Mouse (Mus musculus) embryonic facial prominence, embryonic 14.5 days (tissue): ENCODE results near the gene Soat1. TPM values are rescaled to one million over a fixed set of nuclear protein-coding genes. Genes with fewer than 3 reads are reported as not detected.

Source experiments
- ATAC-seq: fragments of 200-750 bp; cut with Nextera tagmentation; 2 replicates; pipeline ENCODE4 v1.8.0; 2017; ENCODE audit warnings: low read depth, moderate number of reproducible peaks, moderate TSS enrichment
- DNase-seq: peaks from one replicate; pipeline ENCODE4 v3.0.0-alpha.2; 2015; ENCODE audit warnings: low spot score
- H3K27ac ChIP-seq: fragments of 300-500 bp; sonication (generic); replicated peaks from 2 replicates; pipeline ENCODE4 v1.5.1; 2014; ENCODE audit warnings: low read depth, mild to moderate bottlenecking, low read length, moderate library complexity
- H3K27me3 ChIP-seq: fragments of 300-500 bp; sonication (generic); replicated peaks from 2 replicates; pipeline ENCODE4 v1.6.1; 2014; ENCODE audit warnings: low read length; ENCODE audit not compliant: control insufficient read depth, insufficient read depth
- H3K36me3 ChIP-seq: fragments of 300-500 bp; sonication (generic); 2 replicates; pipeline ENCODE4 v1.6.1; 2014; ENCODE audit warnings: low read length, mixed read lengths; ENCODE audit not compliant: control insufficient read depth, insufficient read depth
- H3K4me1 ChIP-seq: fragments of 300-500 bp; sonication (generic); 2 replicates; pipeline ENCODE4 v1.6.1; 2014; ENCODE audit warnings: antibody characterized with exemption, low read length; ENCODE audit not compliant: control insufficient read depth, insufficient read depth
- H3K4me2 ChIP-seq: fragments of 300-500 bp; sonication (generic); 2 replicates; pipeline ENCODE4 v1.6.1; 2014; ENCODE audit warnings: low read depth, mild to moderate bottlenecking, low read length, moderate library complexity, mixed read lengths
- H3K4me3 ChIP-seq: fragments of 300-500 bp; sonication (generic); 2 replicates; pipeline ENCODE4 v1.5.1; 2014; ENCODE audit warnings: low read depth, mild to moderate bottlenecking, low read length
- H3K9ac ChIP-seq: fragments of 300-500 bp; sonication (generic); 2 replicates; pipeline ENCODE4 v1.6.1; 2014; ENCODE audit warnings: low read depth, mild to moderate bottlenecking, low read length, moderate library complexity, mixed read lengths
- H3K9me3 ChIP-seq: fragments of 300-500 bp; sonication (generic); 2 replicates; pipeline ENCODE4 v1.6.1; 2016; ENCODE audit warnings: low read length; ENCODE audit not compliant: control insufficient read depth
- WGBS: fragments of 180-500 bp; shearing (Covaris S2); extraction: QIAGEN DNeasy Blood & Tissue Kit; methylation state at CpG from one replicate; pipeline ENCODE4 v1.1.7; 2014; 5-methylcytosine and 5-hydroxymethylcytosine counted together
- polyA plus RNA-seq: library from polyadenylated mRNA; unstranded; fragments of >200 nt; fragmentation: Nextera tagmentation; extraction: Ambion mirVana; gene quantifications from 2 replicates; pipeline ENCODE4 v1.2.1, GENCODE M21; 2014

Soat1 gene
- polyA plus RNA-seq, 1 experiment from 2014 or later = 21.8 TPM

DNA sequence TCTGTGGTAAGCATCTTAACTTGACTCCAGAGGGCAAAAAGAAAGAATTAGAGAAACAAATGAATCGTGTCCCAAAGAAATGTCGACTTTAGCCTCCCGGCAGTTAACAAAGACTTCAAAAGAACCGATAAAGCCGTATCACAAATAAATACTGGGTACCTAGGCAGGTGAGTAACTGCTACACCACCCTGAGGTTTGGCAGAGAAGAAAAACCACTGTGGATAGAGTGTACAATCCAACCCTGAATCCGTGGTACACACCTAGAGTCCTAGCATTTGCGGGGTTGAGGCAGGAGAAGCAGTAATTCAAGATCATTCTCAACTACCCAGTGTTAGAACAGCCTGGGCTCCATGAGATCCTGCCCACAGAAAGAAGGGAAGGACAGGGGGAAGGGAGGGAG lies 2.2 kb downstream of the Soat1 start:
- 87% methylated on average over 7 of the region's 7 CpGs for WGBS
- no peak for DNase-seq

DNA sequence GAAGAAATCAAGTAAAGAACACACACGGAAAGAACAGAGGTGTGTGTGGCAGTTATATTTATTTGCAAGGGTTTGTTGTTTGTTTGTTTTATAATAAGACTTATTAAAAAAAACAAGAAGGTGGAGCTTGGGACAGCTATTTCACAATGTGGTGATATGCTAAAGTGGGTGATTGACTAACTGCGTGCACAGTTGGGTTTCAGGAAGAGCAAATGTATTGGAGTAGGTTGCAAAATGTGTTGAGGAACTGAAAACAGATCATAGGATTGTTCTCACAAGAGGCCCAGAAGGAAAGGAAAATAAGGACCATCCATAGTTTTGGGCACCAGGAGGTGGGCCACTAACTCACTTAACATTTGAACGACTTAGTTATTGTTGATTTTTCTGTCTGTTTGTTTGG lies 3.1 kb downstream of the Soat1 start:
- peaks cover 5% of the 10 kb centered on the region for H3K9me3 ChIP-seq
- ATAC-seq (no peak), DNase-seq (no peak)
- H3K27ac ChIP-seq = no peak overlapping the region
- H3K4me2 ChIP-seq = no peak overlapping the region
- no peaks in the 10 kb centered on the region for H3K27me3 ChIP-seq
- peaks cover 13% of the 10 kb centered on the region for H3K36me3 ChIP-seq
- no peak overlapping the region for H3K9ac ChIP-seq
- no peak overlapping the region for H3K4me3 ChIP-seq
- H3K4me1 ChIP-seq = no peaks in the 10 kb centered on the region
- WGBS = 83% methylated on average over 3 of the region's 3 CpGs

More for the DNA sequence above, 2.2 kb downstream of the Soat1 start:
- Histone ChIP-seq H3K27ac (no peak overlapping the region), H3K36me3 (0 out of 2 replicates have a peak, but pooled peaks cover 6% of the 10 kb centered on the region), H3K9me3 (peaks cover 5% of the 10 kb centered on the region), H3K4me2 (no peak overlapping the region), H3K4me3 (no peak overlapping the region), H3K27me3 (no peaks in the 10 kb centered on the region), H3K9ac (no peak overlapping the region), H3K4me1 (no peaks in the 10 kb centered on the region)
- no peak for ATAC-seq

DNA sequence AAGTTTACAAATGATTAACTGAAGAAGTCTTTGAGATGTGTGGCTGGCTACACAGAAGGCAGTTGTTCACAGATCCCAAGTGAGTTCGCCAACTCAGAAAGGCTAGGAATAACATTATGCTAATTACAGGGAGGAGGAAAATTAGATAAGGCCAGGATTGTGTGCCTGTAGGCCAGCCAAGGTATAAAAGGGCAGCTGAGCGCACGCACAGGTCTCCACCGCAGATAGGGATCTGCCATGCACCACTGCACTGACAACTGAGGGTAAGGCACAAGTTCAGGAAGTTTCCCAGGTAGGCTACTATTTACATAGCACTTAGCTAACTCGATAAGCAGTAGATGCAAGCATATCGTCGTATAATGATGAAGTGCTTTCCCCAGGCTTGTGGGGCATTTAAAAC lies 3.6 kb downstream of the Soat1 start:
- no peak overlapping the region for H3K4me2 ChIP-seq
- H3K4me3 ChIP-seq = no peak overlapping the region
- H3K9ac ChIP-seq = no peak overlapping the region
- DNase-seq (no peak), ATAC-seq (no peak)
- peaks cover 18% of the 10 kb centered on the region for H3K36me3 ChIP-seq
- peaks cover 5% of the 10 kb centered on the region for H3K9me3 ChIP-seq
- WGBS = 63% methylated on average over 7 of the region's 7 CpGs
- H3K27me3 ChIP-seq = no peaks in the 10 kb centered on the region
- no peaks in the 10 kb centered on the region for H3K4me1 ChIP-seq
- no peak overlapping the region for H3K27ac ChIP-seq

DNA sequence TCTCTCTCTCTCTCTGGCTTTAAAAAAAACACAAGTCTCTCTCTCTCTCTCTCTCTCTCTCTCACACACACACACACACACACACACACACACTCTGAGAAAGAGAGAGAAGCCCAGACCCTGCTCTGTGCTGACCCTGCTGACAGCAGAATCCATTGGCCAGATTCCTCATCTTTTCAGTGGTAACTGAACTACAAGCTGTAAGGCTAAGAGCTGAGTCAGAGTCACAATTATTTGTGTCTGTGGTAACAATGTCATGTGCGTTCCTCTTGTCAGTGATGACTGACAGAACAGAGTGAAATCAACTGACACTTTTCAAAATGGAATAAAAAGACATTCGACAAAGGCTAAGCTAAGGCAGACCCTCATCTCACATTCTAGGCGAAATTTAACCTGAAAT lies 5.6 kb downstream of the Soat1 start:
- Histone ChIP-seq H3K36me3 (peaks cover 27% of the 10 kb centered on the region), H3K4me1 (no peaks in the 10 kb centered on the region), H3K27ac (no peak overlapping the region), H3K9ac (no peak overlapping the region), H3K4me3 (no peak overlapping the region), H3K27me3 (no peaks in the 10 kb centered on the region), H3K9me3 (peaks cover 5% of the 10 kb centered on the region), H3K4me2 (no peak overlapping the region)
- ATAC-seq (no peak), DNase-seq (no peak)
- WGBS = 70% methylated on average over 3 of the region's 3 CpGs

DNA sequence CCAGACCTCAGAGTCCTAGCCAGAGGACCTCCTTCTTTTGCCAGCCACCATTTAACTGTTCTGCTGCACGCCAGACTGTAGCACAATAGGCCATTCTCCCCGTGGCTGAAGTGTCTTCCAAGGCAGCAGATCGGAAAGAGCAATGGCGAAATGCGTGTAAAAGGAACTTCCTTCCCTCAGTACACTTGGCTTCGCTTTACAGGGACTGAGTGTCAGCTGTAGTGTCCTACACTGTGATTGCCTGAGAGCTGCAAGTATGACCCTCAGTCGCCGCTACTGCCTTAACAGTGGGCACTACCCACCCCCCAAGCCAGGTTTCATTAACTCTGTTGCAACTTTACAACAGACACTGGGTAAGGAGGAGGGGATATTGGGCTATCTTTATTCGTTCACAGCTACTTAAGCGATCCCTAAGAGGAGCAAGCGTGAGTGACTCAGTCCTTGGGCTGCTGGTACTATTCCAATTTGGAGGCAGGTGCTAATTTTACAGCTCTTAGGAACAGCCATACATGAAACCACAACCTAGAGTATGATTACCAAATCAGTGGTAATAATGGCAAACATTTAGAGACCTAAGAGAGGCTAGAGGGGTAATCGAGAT lies 6.4 kb downstream of the Soat1 start:
- H3K27me3 ChIP-seq = no peaks in the 10 kb centered on the region
- no peak overlapping the region for H3K4me2 ChIP-seq
- peaks cover 5% of the 10 kb centered on the region for H3K9me3 ChIP-seq
- 75% methylated on average over 12 of the region's 12 CpGs for WGBS
- no peak overlapping the region for H3K4me3 ChIP-seq
- ATAC-seq = no peak
- DNase-seq = no peak
- no peaks in the 10 kb centered on the region for H3K4me1 ChIP-seq
- peaks cover 27% of the 10 kb centered on the region for H3K36me3 ChIP-seq
- H3K27ac ChIP-seq = no peak overlapping the region
- H3K9ac ChIP-seq = no peak overlapping the region

DNA sequence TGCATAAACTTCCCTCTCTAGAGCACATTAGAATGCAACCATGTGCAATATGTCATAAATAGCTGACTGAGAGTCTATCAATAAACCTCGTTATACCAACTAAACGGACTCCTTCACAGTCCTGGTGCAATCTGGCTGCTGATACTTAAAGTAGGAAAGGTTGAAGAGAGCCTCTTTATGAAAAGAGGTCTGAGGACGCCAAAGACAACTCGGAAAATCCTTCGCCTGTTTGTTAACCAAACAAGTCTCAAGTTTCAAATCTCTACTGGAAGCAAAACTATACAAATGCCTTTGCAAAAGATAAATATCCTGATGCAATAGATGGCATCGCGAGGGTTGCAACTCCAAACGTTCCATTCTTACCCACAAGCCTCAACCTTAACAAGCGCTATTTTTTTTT lies 9.2 kb downstream of the Soat1 start:
- DNase-seq (no peak), ATAC-seq (no peak)
- no peaks in the 10 kb centered on the region for H3K4me1 ChIP-seq
- H3K4me3 ChIP-seq = no peak overlapping the region
- H3K9ac ChIP-seq = no peak overlapping the region
- H3K4me2 ChIP-seq = no peak overlapping the region
- peaks cover 5% of the 10 kb centered on the region for H3K9me3 ChIP-seq
- H3K27ac ChIP-seq = no peak overlapping the region
- H3K27me3 ChIP-seq = no peaks in the 10 kb centered on the region
- 83% methylated on average over 9 of the region's 9 CpGs for WGBS
- peaks cover 27% of the 10 kb centered on the region for H3K36me3 ChIP-seq

DNA sequence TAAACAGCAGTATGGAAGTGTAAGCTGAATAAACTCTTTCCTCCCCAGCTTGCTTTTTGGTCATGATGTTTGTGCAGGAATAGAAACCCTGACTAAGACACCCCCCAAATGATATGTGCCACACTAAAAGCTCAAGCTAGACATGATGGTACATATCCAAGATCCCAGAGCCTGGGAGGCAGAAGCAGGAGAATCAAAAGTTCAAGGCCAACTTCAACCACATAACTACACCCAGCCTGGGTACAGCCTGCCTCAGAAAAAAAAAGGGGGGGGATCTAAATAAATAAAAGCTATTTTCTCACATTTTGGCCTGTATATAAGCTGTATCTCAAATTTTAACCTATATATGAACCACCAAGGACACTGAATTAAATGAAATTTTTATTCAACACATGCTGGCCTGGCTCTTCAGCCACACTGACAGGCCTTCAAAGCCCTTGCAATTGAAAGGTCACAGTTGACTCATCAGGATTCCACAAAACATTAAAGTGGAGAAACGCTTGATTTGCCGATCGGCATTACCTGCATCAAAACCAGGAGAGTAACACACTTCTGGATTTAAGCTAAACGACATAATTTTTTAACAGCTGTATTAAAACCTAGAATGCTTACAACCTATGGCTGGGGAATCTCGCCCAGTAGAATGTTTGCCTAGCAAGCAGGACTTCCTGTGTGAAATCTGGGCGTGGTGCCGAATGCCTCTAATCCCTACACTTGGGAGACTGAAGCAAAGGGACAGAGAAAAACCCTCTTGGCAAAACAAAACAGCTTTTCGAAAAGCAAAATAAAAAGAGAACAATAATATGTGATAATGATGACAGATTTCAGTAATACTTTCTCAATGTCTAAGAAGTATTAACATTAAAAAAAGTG lies 9.9 kb downstream of the Soat1 start:
- no peak for DNase-seq
- no peak for ATAC-seq
- Histone ChIP-seq H3K36me3 (peaks cover 22% of the 10 kb centered on the region), H3K9me3 (no peaks in the 10 kb centered on the region; the same call in 1 of the 2 replicates), H3K27ac (no peak overlapping the region), H3K4me3 (no peak overlapping the region), H3K4me1 (no peaks in the 10 kb centered on the region), H3K4me2 (no peak overlapping the region), H3K9ac (no peak overlapping the region), H3K27me3 (no peaks in the 10 kb centered on the region)
- WGBS = 85% methylated on average over 8 of the region's 8 CpGs

DNA sequence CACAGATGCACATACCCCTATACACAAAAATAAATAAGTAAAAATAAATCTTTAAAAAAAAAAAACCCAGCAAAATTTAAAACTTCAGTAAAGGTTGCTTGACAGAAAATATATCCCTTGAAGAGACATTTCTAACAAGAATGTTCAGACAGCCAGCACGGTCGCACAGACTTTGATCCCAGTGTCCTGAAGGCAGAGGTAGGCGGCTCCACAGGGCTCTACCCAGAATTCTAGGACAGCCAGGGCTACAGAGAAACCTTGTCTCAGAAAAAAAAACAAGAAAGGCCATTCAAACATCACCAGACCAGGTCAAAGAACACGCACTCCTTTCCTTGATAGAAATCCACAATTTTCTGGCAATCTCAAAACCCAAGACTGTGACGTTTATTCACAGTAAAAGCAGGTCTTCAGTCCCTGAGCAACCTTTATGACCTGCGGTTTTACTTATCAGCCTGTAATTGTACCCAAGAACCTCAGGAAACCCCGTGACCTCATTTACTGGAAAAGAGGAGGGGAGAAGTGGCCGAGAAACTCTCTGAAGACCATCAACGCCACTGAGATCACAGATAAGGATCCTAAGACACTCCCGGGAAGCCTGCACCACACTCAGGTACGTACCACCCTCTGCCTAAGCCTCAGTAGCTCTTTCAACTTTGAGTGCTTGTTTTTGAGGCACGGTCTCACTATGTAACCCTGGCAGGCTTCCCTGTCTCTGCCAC lies 11.7 kb downstream of the Soat1 start:
- no peaks in the 10 kb centered on the region; the same call in 1 of the 2 replicates for H3K9me3 ChIP-seq
- no peak overlapping the region for H3K4me3 ChIP-seq
- H3K4me1 ChIP-seq = no peaks in the 10 kb centered on the region
- ATAC-seq = no peak
- no peak overlapping the region for H3K4me2 ChIP-seq
- 74% methylated on average over 12 of the region's 12 CpGs for WGBS
- H3K9ac ChIP-seq = no peak overlapping the region
- no peak for DNase-seq
- peaks cover 20% of the 10 kb centered on the region for H3K36me3 ChIP-seq
- H3K27me3 ChIP-seq = no peaks in the 10 kb centered on the region
- H3K27ac ChIP-seq = no peak overlapping the region
